Mouse (Mus musculus): ENCODE results near the gene Rps27.

- TF ChIP-seq CTCF (IDR thresholded peaks at IDR 0.05) (peak; percentile 50), EP300 (IDR thresholded peaks at IDR 0.05) (no peak)
Observed at GRCm38 (mm10) chr3:90215825-90216380, 2.5 kb upstream of the Rps27 start.
